Mouse (Mus musculus) neural tube, embryonic 11.5 days (tissue): Measurements from ENCODE around the gene Nans. TPM values are rescaled to one million over a fixed set of nuclear protein-coding genes. Genes with fewer than 3 reads are reported as not detected.
A peak's percentile ranks its signal among the peaks of the same experiment; 100 is the strongest.

Experiments used
- ATAC-seq: fragments of 200-750 bp; cut with Nextera tagmentation; 2 replicates; pipeline ENCODE4 v1.8.0; 2017; ENCODE audit warnings: moderate number of reproducible peaks, mild to moderate bottlenecking, moderate TSS enrichment, moderate library complexity; ENCODE audit not compliant: insufficient read depth, low FRiP score, low TSS enrichment
- DNase-seq: peaks from one replicate; pipeline ENCODE4 v3.0.0-alpha.2; 2015; ENCODE audit warnings: low spot score
- H3K27ac ChIP-seq: fragments of 300-500 bp; sonication (generic); 2 replicates; pipeline ENCODE4 v1.5.1; 2014; ENCODE audit warnings: low read depth, mild to moderate bottlenecking, low read length
- H3K27me3 ChIP-seq: fragments of 300-500 bp; sonication (generic); 2 replicates; pipeline ENCODE4 v1.6.1; 2014; ENCODE audit warnings: mild to moderate bottlenecking, low read length, mixed read lengths; ENCODE audit not compliant: control insufficient read depth, insufficient read depth
- H3K36me3 ChIP-seq: fragments of 300-500 bp; sonication (generic); 2 replicates; pipeline ENCODE4 v1.6.1; 2014; ENCODE audit warnings: mild to moderate bottlenecking, low read length, moderate library complexity, mixed read lengths; ENCODE audit not compliant: control insufficient read depth, insufficient read depth
- H3K4me1 ChIP-seq: fragments of 300-500 bp; sonication (generic); 2 replicates; pipeline ENCODE4 v1.6.1; 2014; ENCODE audit warnings: low read length, mixed read lengths; ENCODE audit not compliant: control insufficient read depth, insufficient read depth
- H3K4me2 ChIP-seq: fragments of 300-500 bp; sonication (generic); 2 replicates; pipeline ENCODE4 v1.6.1; 2014; ENCODE audit warnings: low read depth, mild to moderate bottlenecking, moderate library complexity
- H3K4me3 ChIP-seq: fragments of 300-500 bp; sonication (generic); 2 replicates; pipeline ENCODE4 v1.5.1; 2014; ENCODE audit warnings: low read depth, low read length
- H3K9ac ChIP-seq: fragments of 300-500 bp; sonication (generic); 2 replicates; pipeline ENCODE4 v1.6.1; 2014; ENCODE audit warnings: mild to moderate bottlenecking, low read length
- H3K9me3 ChIP-seq: fragments of 300-500 bp; sonication (generic); 2 replicates; pipeline ENCODE4 v1.6.1; 2016; ENCODE audit warnings: low read length; ENCODE audit not compliant: control insufficient read depth
- WGBS: fragments of 180-500 bp; shearing (Covaris S2); extraction: QIAGEN DNeasy Blood & Tissue Kit; methylation state at CpG from one replicate; pipeline ENCODE4 v1.1.7; 2014; 5-methylcytosine and 5-hydroxymethylcytosine counted together
- polyA plus RNA-seq: library from polyadenylated mRNA; unstranded; fragments of >200 nt; fragmentation: Nextera tagmentation; extraction: Ambion mirVana; gene quantifications from 2 replicates; pipeline ENCODE4 v1.2.1, GENCODE M21; 2014

Gene Nans
- polyA plus RNA-seq, 1 experiment from 2014 or later: 89.1 TPM

- peak; percentile 43; the same call in 1 of the 2 replicates for ATAC-seq
- Histone ChIP-seq H3K9ac (peak overlapping the region; percentile 99), H3K4me3 (peak overlapping the region; percentile 92), H3K36me3 (no peaks in the 10 kb centered on the region), H3K27ac (peak overlapping the region; percentile 98), H3K4me2 (peak overlapping the region; percentile 80), H3K27me3 (no peaks in the 10 kb centered on the region), H3K9me3 (no peaks in the 10 kb centered on the region), H3K4me1 (peaks cover 18% of the 10 kb centered on the region)
- under 1% methylated on average over 69 of the region's 111 CpGs for WGBS
- DNase-seq: peak; percentile 83
Observed at GRCm38 (mm10) chr4:46451758-46452480, 37.1 kb upstream of the Nans start.

DNA sequence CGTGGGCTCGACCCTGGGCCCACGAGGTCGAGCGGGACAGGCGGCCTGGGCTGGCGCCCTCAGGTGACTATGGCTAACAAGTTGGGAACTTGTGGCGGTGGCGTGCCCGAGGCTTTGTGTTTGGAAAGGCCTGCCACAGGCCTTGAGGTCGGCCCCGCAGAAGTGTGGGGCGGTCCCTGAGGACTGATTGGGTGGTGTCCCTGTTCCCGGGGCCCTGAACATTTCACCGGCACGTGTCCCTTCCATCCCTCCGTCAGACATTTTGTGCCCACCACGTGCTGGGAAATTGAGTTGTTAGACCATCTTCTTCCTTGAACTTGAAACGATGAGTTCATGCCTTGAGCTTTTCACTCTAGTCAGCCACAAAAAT lies 36.6 kb upstream of the Nans start:
- Histone ChIP-seq H3K4me1 (peaks cover 18% of the 10 kb centered on the region), H3K27me3 (no peaks in the 10 kb centered on the region), H3K9ac (peak overlapping the region; percentile 99), H3K9me3 (no peaks in the 10 kb centered on the region), H3K4me3 (peak overlapping the region; percentile 92), H3K36me3 (no peaks in the 10 kb centered on the region), H3K27ac (peak overlapping the region; percentile 98), H3K4me2 (peak overlapping the region; percentile 80)
- peak; percentile 9; the same call in 1 of the 2 replicates for ATAC-seq
- WGBS: 0% methylated on average over 19 of the region's 19 CpGs
- DNase-seq: peak; percentile 75

- H3K9me3 ChIP-seq: no peaks in the 10 kb centered on the region
- ATAC-seq (no peak), DNase-seq (peak; percentile 25)
- H3K4me2 ChIP-seq: peak overlapping the region; percentile 80
- peaks cover 18% of the 10 kb centered on the region for H3K4me1 ChIP-seq
- H3K9ac ChIP-seq: peak overlapping the region; percentile 99
- H3K27ac ChIP-seq: 0 out of 2 replicates have a peak overlapping the region, but pooled peaks have one; percentile 98
- H3K27me3 ChIP-seq: no peaks in the 10 kb centered on the region
- WGBS: 37% methylated on average over 13 of the region's 13 CpGs
- peak overlapping the region; percentile 92 for H3K4me3 ChIP-seq
- H3K36me3 ChIP-seq: no peaks in the 10 kb centered on the region
Observed at GRCm38 (mm10) chr4:46452855-46453719, 36.0 kb upstream of the Nans start.

DNA sequence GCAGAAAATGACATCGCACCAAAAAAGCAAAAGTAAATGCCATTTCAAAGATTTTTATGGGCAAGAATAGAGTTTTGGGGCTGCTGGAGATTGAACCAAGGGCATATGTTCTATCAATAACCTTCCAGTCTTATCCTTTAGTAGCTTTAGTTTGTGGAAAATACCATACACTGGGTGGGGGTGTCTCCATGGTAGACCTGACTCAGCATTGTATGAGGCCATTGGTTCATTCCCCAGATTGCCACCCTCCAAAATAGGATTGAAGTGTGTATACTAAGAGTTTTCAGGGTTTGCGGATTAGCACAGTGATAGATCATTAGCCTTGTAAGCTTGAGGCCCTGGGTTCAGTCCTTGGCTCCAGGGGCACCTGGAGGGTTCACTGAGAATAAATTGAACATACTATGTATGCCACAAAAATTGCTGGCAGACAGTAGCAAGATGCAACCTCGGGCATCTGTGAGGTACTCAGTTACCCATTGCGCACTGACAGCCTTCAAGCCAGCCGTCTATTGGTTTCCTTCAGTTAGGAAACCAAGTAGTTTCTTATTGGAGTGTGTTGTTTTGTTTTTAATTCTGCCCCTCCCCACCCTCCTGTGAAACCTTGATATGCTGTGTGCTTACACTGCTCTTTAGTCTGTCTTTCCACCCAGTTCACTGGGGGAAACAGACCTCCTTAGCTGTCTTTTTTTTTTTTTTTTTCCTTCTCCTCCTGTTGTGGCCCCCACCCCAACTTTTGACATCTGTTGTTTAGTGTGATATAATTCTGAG lies 34.8 kb upstream of the Nans start:
- 85% methylated on average over 5 of the region's 5 CpGs for WGBS
- H3K4me3 ChIP-seq: no peak overlapping the region
- H3K4me1 ChIP-seq: peaks cover 14% of the 10 kb centered on the region

GRCm38 (mm10) chr4:46456762-46457161 lies 32.3 kb upstream of the Nans start:
- Histone ChIP-seq H3K4me3 (no peak overlapping the region), H3K36me3 (peaks cover 3% of the 10 kb centered on the region), H3K27ac (no peak overlapping the region), H3K9ac (no peak overlapping the region), H3K27me3 (no peaks in the 10 kb centered on the region), H3K4me1 (peaks cover 11% of the 10 kb centered on the region; the same call in 1 of the 2 replicates), H3K9me3 (no peaks in the 10 kb centered on the region), H3K4me2 (no peak overlapping the region)
- 94% methylated on average over 4 of the region's 4 CpGs for WGBS
- DNase-seq (no peak), ATAC-seq (no peak)

More for the DNA sequence above, 34.8 kb upstream of the Nans start:
- no peaks in the 10 kb centered on the region for H3K36me3 ChIP-seq
- 0 out of 2 replicates have a peak overlapping the region, but pooled peaks have one; percentile 20 for H3K27ac ChIP-seq
- H3K4me2 ChIP-seq: no peak overlapping the region
- peak overlapping the region; percentile 10; the same call in 1 of the 2 replicates for H3K9ac ChIP-seq
- no peak for ATAC-seq
- no peaks in the 10 kb centered on the region for H3K27me3 ChIP-seq
- no peak for DNase-seq
- H3K9me3 ChIP-seq: no peaks in the 10 kb centered on the region

DNA sequence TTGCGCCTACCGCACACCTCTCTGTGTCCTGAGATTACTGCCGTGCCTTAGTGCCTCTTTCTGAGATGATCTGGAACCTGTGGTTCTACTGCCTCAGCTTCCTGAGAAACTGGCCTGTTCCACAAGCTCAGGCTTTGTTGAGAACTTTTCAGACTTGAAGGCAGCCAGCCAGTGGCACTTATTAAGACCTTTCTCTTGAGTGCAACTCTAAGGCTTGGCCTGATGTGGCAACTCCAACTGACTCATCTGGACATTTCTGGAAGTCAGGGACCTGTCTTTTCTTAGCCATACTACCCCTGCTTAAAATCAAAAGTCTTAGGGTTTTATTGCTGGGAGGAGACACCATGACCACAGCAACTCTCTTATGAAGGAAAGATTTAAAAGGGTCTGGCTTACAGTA lies 31.9 kb upstream of the Nans start:
- no peaks in the 10 kb centered on the region for H3K9me3 ChIP-seq
- no peak overlapping the region for H3K4me2 ChIP-seq
- H3K4me1 ChIP-seq: peaks cover 11% of the 10 kb centered on the region; the same call in 1 of the 2 replicates
- no peak for ATAC-seq
- no peaks in the 10 kb centered on the region for H3K27me3 ChIP-seq
- no peak overlapping the region for H3K27ac ChIP-seq
- no peak overlapping the region for H3K9ac ChIP-seq
- 96% methylated on average over 3 of the region's 3 CpGs for WGBS
- no peak overlapping the region for H3K4me3 ChIP-seq
- DNase-seq: no peak
- peaks cover 3% of the 10 kb centered on the region for H3K36me3 ChIP-seq

DNA sequence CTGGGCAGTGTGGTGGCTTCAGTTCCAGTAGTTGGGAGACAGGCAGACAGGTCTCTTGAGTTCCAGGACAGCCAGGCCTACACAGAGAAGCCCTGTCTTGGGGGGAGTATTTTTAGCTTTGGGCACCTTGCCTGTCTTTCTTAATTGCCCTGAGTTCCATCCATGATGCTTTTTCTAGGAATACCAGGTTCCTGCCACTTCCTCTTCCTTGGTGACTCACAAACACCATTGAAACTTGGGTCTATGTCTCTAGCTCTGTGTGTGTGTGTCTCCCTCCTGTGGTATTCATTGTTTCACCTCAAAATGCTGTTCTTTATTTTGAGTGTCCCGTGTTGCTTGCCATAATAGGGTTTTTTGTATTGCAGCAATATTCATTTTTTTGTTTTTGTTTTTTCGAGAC lies 30.6 kb upstream of the Nans start:
- DNase-seq: no peak
- no peak overlapping the region for H3K4me2 ChIP-seq

GRCm38 (mm10) chr4:46463130-46463830 lies 25.8 kb upstream of the Nans start:
- Histone ChIP-seq H3K4me3 (no peak overlapping the region), H3K27ac (no peak overlapping the region), H3K4me1 (no peaks in the 10 kb centered on the region), H3K9ac (no peak overlapping the region), H3K36me3 (peaks cover 21% of the 10 kb centered on the region), H3K9me3 (no peaks in the 10 kb centered on the region), H3K27me3 (no peaks in the 10 kb centered on the region), H3K4me2 (no peak overlapping the region)
- WGBS: 88% methylated on average over 7 of the region's 7 CpGs
- DNase-seq (peak; percentile 45), ATAC-seq (no peak)

More for the DNA sequence above, 30.6 kb upstream of the Nans start:
- no peak overlapping the region for H3K9ac ChIP-seq
- H3K36me3 ChIP-seq: peaks cover 6% of the 10 kb centered on the region
- no peak overlapping the region for H3K4me3 ChIP-seq
- H3K9me3 ChIP-seq: no peaks in the 10 kb centered on the region
- H3K4me1 ChIP-seq: peaks cover 5% of the 10 kb centered on the region; the same call in 1 of the 2 replicates
- H3K27ac ChIP-seq: no peak overlapping the region
- no peak for ATAC-seq
- no peaks in the 10 kb centered on the region for H3K27me3 ChIP-seq
- WGBS: 87% methylated on average over 2 of the region's 2 CpGs
